Mouse (Mus musculus): ENCODE measurements around the gene Slc38a4. TPM values are rescaled to one million over a fixed set of nuclear protein-coding genes. Genes with fewer than 3 reads are reported as not detected.

The Slc38a4 gene
- polyA plus RNA-seq, 1 experiment from 2014 or later, result 74.8 TPM

DNA sequence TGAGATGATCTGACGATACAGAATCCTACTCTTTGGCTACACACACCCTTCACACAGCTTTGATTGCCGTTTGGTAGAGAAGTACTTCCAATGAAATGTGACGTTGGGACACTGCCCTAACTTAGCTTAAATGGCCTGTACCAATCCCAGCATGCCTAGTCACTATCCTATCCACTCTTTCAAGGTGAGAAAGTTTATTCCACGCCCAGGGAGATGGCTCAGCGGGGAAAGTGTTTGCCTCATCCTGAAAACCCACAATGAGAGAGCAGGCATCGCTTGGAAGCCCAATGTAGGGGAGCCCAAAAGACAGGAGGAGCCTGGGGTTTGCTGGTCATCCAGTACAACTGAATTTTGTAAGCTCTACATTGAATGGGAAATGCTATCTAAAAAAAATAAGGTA, 4.8 kb upstream of the Slc38a4 start:
- Histone ChIP-seq H3K4me2 (no peak overlapping the region), H3K4me1 (replicated peaks; ENCODE audit: control insufficient read depth, insufficient read depth, low read length) (no peaks in the 10 kb centered on the region; the same call in 1 of the 2 replicates), H3K9ac (ENCODE audit: low read depth, low read length) (no peak overlapping the region), H3K4me3 (ENCODE audit: low read depth, low read length) (no peak overlapping the region), H3K36me3 (ENCODE audit: control insufficient read depth, insufficient read depth, low read length) (no peaks in the 10 kb centered on the region), H3K9me3 (ENCODE audit: control insufficient read depth, low read length) (no peaks in the 10 kb centered on the region; the same call in 1 of the 2 replicates), H3K27me3 (replicated peaks; ENCODE audit: control insufficient read depth, insufficient read depth, low read length) (no peaks in the 10 kb centered on the region), H3K27ac (ENCODE audit: low read depth, low read length) (no peak overlapping the region)
- WGBS, result 84% methylated on average over 6 of the region's 6 CpGs
- no peak for DNase-seq (ENCODE audit: low spot score)
- no peak for ATAC-seq (replicated peaks; ENCODE audit: low FRiP score)

DNA sequence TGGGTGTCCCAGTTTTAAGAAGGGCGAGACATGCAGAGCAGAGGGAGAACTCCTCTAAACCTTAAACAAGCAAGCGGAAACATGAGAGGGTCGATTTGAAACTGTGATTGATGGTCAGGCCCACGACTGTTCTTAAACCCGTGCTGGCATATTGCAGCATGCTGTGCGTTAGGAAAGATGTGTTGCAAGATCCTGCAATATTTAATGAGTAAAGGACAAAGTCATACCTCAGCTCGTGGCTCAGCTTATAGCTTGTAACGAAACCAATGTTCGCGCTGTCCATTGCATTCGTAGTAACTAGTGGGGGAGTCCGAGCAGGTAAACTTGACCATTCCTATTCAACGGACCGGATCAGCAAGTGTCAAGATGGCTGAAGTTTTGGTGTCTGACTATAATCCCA, 4.3 kb upstream of the Slc38a4 start:
- no peaks in the 10 kb centered on the region for H3K4me1 ChIP-seq (replicated peaks; ENCODE audit: control insufficient read depth, insufficient read depth, low read length)
- no peak overlapping the region for H3K4me2 ChIP-seq
- no peak overlapping the region for H3K4me3 ChIP-seq (ENCODE audit: low read depth, low read length)
- no peak for ATAC-seq (replicated peaks; ENCODE audit: low FRiP score)
- no peak overlapping the region for H3K27ac ChIP-seq (ENCODE audit: low read depth, low read length)
- no peaks in the 10 kb centered on the region for H3K36me3 ChIP-seq (ENCODE audit: control insufficient read depth, insufficient read depth, low read length)
- no peak for DNase-seq (ENCODE audit: low spot score)
- no peak overlapping the region for H3K9ac ChIP-seq (ENCODE audit: low read depth, low read length)
- H3K27me3 ChIP-seq (replicated peaks; ENCODE audit: control insufficient read depth, insufficient read depth, low read length), result no peaks in the 10 kb centered on the region
- H3K9me3 ChIP-seq (ENCODE audit: control insufficient read depth, low read length), result peaks cover 5% of the 10 kb centered on the region; the same call in 1 of the 2 replicates
- 83% methylated on average over 14 of the region's 14 CpGs for WGBS

DNA sequence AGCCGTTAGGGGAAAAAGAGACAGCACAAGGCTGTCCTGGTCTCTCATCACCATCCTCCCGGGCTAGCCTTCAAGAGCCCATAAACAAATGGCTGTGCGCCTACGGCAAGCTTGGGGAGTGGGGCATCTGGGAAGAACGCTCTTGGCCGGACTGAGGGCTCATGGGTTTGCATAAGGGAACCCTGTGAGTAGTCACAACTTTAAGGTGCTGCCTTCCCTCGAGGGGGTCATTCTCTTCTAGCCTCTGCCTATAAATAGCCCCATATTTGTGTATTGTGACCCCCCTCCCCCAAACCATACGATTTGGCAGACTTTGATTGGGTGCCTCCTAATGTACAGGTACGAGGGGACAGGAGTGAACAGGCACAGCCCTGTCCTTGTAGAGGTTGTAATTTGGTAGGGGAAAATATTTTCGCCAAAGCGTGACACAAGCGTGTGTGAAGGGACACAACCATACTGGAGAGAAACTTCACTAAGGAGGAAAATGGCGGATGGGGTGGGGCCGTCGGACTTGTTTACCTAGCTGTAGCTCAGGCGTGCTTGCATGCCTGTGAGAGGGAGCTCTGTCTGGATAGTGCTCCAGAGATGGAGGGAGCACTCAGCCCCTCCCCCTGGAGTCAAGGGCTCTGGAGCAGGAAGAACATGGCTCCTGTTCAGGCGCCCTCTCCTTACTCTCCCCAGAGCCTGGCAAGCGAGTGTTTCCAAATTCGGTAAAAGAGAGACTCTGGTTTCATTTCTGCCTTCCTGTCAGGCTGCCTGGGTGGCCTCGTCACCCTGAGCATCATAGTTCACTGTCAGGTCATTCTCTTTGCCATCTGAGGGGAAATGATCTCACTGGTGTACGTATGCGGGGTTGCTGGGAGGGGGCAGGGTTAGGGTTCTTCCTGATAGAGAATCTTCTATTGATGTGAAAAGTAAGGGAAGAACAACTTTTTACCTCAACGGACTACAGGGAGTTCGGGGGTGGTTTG, 3.6 kb upstream of the Slc38a4 start:
- no peaks in the 10 kb centered on the region for H3K27me3 ChIP-seq (replicated peaks; ENCODE audit: control insufficient read depth, insufficient read depth, low read length)
- H3K4me2 ChIP-seq, result no peak overlapping the region
- no peak overlapping the region for H3K4me3 ChIP-seq (ENCODE audit: low read depth, low read length)
- no peak overlapping the region for H3K27ac ChIP-seq (ENCODE audit: low read depth, low read length)
- ATAC-seq (replicated peaks; ENCODE audit: low FRiP score) (no peak), DNase-seq (ENCODE audit: low spot score) (no peak)
- WGBS, result 73% methylated on average over 24 of the region's 24 CpGs
- no peaks in the 10 kb centered on the region for H3K4me1 ChIP-seq (replicated peaks; ENCODE audit: control insufficient read depth, insufficient read depth, low read length)
- H3K9ac ChIP-seq (ENCODE audit: low read depth, low read length), result no peak overlapping the region
- no peaks in the 10 kb centered on the region for H3K36me3 ChIP-seq (ENCODE audit: control insufficient read depth, insufficient read depth, low read length)
- peaks cover 8% of the 10 kb centered on the region for H3K9me3 ChIP-seq (ENCODE audit: control insufficient read depth, low read length)

DNA sequence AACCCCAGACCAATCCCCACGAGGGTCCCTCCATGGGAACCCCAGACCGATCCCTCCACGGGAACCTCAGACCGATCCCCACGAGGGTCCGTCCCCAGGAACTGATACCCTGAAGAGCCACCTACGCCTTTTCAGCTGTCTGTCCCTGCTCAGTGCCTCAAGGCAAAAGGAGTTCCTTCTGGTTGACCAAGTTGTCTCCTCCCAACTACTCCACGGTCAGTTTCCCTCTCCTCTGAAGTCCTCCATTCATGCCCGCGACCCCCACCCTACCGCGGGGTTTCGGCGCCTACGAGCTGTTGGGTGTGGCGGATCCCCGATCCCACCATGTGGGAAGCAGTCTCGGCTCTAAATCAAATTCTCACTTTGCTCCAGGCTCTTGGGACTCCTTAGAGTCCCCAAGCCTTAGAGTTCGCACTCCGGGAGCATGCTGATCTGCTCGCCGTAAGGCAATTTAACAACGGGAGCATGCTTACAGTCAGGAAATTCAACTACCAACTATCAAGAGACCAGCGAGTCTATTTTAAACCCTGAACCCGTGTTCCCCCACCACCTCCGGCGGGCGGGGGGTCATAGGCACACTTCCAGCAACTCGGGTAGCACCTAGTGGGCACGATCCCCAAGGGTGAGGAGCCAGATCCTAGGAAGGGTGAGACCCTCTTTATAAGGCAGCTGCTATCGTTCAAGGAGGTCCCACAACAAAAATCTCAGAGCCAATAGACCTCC, 828 bp downstream of the Slc38a4 start:
- peak overlapping the region; percentile 49 for H3K4me3 ChIP-seq (ENCODE audit: low read depth, low read length)
- H3K27me3 ChIP-seq (replicated peaks; ENCODE audit: control insufficient read depth, insufficient read depth, low read length), result no peaks in the 10 kb centered on the region
- peak overlapping the region; percentile 57 for H3K9ac ChIP-seq (ENCODE audit: low read depth, low read length)
- peaks cover 11% of the 10 kb centered on the region for H3K9me3 ChIP-seq (ENCODE audit: control insufficient read depth, low read length)
- no peaks in the 10 kb centered on the region for H3K36me3 ChIP-seq (ENCODE audit: control insufficient read depth, insufficient read depth, low read length)
- H3K4me2 ChIP-seq, result peak overlapping the region; percentile 65
- H3K27ac ChIP-seq (ENCODE audit: low read depth, low read length), result no peak overlapping the region
- ATAC-seq (replicated peaks; ENCODE audit: low FRiP score), result 0 out of 2 replicates have a peak, but pooled peaks have one; percentile 5
- 51% methylated on average over 31 of the region's 31 CpGs for WGBS
- no peak for DNase-seq (ENCODE audit: low spot score)
- H3K4me1 ChIP-seq (replicated peaks; ENCODE audit: control insufficient read depth, insufficient read depth, low read length), result peaks cover 7% of the 10 kb centered on the region; the same call in 1 of the 2 replicates

DNA sequence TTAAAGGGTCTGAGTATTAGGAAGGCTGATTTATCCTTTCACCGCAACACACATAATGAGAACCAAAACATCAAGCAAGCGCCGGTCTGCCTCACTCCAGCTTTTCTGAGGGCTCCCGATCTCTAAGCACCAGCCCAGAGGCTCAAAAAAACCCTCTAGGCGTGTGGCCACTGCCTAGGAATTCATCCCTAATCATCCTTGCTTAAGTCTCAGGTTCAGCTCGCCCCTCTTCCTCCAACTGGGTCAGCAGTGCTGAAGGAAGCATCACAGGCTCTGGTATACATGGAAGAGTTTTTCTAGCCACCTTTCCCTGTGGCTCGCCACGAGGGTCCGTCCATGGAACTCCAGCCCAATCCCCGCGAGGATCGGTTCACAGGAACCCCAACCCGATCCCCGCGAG, 1.6 kb downstream of the Slc38a4 start:
- no peak overlapping the region; the same call in 1 of the 2 replicates for H3K27ac ChIP-seq (ENCODE audit: low read depth, low read length)
- H3K4me1 ChIP-seq (replicated peaks; ENCODE audit: control insufficient read depth, insufficient read depth, low read length), result peaks cover 13% of the 10 kb centered on the region
- no peaks in the 10 kb centered on the region for H3K36me3 ChIP-seq (ENCODE audit: control insufficient read depth, insufficient read depth, low read length)
- ATAC-seq (replicated peaks; ENCODE audit: low FRiP score) (no peak), DNase-seq (ENCODE audit: low spot score) (no peak)
- H3K4me2 ChIP-seq, result peak overlapping the region; percentile 65
- H3K9ac ChIP-seq (ENCODE audit: low read depth, low read length), result peak overlapping the region; percentile 57
- H3K4me3 ChIP-seq (ENCODE audit: low read depth, low read length), result peak overlapping the region; percentile 49
- no peaks in the 10 kb centered on the region for H3K27me3 ChIP-seq (replicated peaks; ENCODE audit: control insufficient read depth, insufficient read depth, low read length)
- H3K9me3 ChIP-seq (ENCODE audit: control insufficient read depth, low read length), result peaks cover 11% of the 10 kb centered on the region
- WGBS, result 43% methylated on average over 15 of the region's 15 CpGs

DNA sequence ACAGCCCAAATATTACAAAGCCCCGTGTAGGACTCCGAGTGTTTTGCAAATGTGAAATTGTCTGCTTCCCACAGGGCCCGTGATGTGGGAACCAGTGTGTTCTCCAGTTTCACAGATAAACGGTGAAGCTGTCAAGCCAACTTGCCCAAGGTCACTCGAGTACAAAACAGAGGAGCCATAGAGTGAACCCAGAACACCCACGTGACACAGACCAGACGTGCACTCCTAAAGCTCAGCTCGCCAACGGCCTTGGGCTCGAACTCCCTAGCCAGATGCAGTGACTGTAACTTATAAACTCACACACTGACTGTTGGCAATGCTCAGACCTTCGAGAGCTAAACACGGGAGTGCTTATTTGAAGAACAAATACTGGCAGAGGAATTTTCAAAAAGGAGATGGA, 5.3 kb downstream of the Slc38a4 start:
- WGBS, result 58% methylated on average over 12 of the region's 12 CpGs
- Histone ChIP-seq H3K27me3 (replicated peaks; ENCODE audit: control insufficient read depth, insufficient read depth, low read length) (no peaks in the 10 kb centered on the region), H3K4me2 (no peak overlapping the region), H3K9me3 (ENCODE audit: control insufficient read depth, low read length) (peaks cover 10% of the 10 kb centered on the region), H3K4me1 (replicated peaks; ENCODE audit: control insufficient read depth, insufficient read depth, low read length) (peaks cover 21% of the 10 kb centered on the region), H3K27ac (ENCODE audit: low read depth, low read length) (no peak overlapping the region), H3K9ac (ENCODE audit: low read depth, low read length) (no peak overlapping the region), H3K36me3 (ENCODE audit: control insufficient read depth, insufficient read depth, low read length) (no peaks in the 10 kb centered on the region), H3K4me3 (ENCODE audit: low read depth, low read length) (no peak overlapping the region)
- ATAC-seq (replicated peaks; ENCODE audit: low FRiP score) (no peak), DNase-seq (ENCODE audit: low spot score) (no peak)

DNA sequence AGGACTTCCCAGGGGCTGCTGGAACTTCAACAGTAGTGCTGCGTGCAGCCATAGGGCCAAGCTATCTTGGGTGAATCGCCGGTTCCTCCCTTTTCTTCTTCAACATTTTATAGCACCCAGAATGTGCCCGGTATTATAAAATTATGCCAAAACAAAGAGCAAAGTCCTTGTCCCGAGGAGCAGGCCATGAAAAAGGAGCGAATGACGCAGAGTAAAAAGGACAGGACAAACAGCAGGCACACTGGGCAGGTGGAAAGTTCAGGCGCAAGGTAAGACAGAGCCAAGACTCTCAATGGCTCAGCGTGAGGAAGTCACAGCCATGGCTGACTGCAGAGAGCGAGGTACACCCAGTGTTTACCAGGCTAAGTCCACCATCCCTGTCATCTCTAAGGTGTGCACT, 5.7 kb downstream of the Slc38a4 start:
- Histone ChIP-seq H3K27me3 (replicated peaks; ENCODE audit: control insufficient read depth, insufficient read depth, low read length) (no peaks in the 10 kb centered on the region), H3K4me2 (no peak overlapping the region), H3K9ac (ENCODE audit: low read depth, low read length) (no peak overlapping the region), H3K9me3 (ENCODE audit: control insufficient read depth, low read length) (peaks cover 5% of the 10 kb centered on the region), H3K36me3 (ENCODE audit: control insufficient read depth, insufficient read depth, low read length) (no peaks in the 10 kb centered on the region), H3K4me1 (replicated peaks; ENCODE audit: control insufficient read depth, insufficient read depth, low read length) (peaks cover 21% of the 10 kb centered on the region), H3K4me3 (ENCODE audit: low read depth, low read length) (no peak overlapping the region), H3K27ac (ENCODE audit: low read depth, low read length) (no peak overlapping the region; the same call in 1 of the 2 replicates)
- DNase-seq (ENCODE audit: low spot score), result no peak
- no peak for ATAC-seq (replicated peaks; ENCODE audit: low FRiP score)
- WGBS, result 66% methylated on average over 10 of the region's 10 CpGs

DNA sequence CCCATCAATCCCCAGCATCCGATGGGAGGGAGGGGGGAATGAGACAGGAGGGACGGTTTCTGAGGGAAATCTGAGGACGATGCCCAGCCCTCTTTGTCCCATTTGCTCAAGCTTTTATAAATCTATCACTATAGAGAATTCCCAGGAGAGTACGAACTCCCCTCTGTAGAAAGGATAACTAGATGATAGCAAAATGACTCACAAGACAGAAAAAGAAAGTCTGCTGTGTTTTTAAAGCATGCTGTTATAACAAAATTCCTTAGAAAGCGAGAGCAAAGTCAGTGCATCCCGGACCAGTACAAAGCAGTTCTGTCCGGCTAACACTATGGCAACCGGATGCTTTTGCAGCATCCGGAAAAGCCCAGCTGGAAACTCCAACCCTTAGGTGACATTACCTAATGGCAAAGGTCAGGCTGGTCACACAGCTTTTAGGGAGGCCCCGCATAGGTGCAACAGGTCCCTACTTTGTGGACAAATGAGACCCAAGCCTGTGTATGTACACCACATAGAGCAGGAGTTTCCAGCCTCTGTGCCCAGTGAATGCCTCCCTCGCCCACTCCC, 6.4 kb downstream of the Slc38a4 start:
- no peak for DNase-seq (ENCODE audit: low spot score)
- no peak for ATAC-seq (replicated peaks; ENCODE audit: low FRiP score)
- Histone ChIP-seq H3K4me3 (ENCODE audit: low read depth, low read length) (no peak overlapping the region), H3K27me3 (replicated peaks; ENCODE audit: control insufficient read depth, insufficient read depth, low read length) (no peaks in the 10 kb centered on the region), H3K9ac (ENCODE audit: low read depth, low read length) (no peak overlapping the region), H3K4me1 (replicated peaks; ENCODE audit: control insufficient read depth, insufficient read depth, low read length) (peaks cover 21% of the 10 kb centered on the region), H3K9me3 (ENCODE audit: control insufficient read depth, low read length) (peaks cover 3% of the 10 kb centered on the region; the same call in 1 of the 2 replicates), H3K4me2 (no peak overlapping the region), H3K27ac (ENCODE audit: low read depth, low read length) (peak overlapping the region; percentile 10), H3K36me3 (ENCODE audit: control insufficient read depth, insufficient read depth, low read length) (no peaks in the 10 kb centered on the region)
- 66% methylated on average over 11 of the region's 11 CpGs for WGBS

Measured in liver, embryonic 11.5 days (tissue).